Mouse (Mus musculus) midbrain, embryonic 11.5 days (tissue): Measurements from ENCODE around the gene Dvl2. TPM values are rescaled to one million over a fixed set of nuclear protein-coding genes. Genes with fewer than 3 reads are reported as not detected.
A peak's percentile ranks its signal among the peaks of the same experiment; 100 is the strongest.

Experiments
- ATAC-seq: fragments of 200-750 bp; cut with Nextera tagmentation; 2 replicates; pipeline ENCODE4 v1.8.0; 2017; ENCODE audit warnings: moderate TSS enrichment, moderate library complexity; ENCODE audit not compliant: low FRiP score
- DNase-seq: peaks from one replicate; pipeline ENCODE4 v3.0.0; 2015; ENCODE audit warnings: low spot score; ENCODE audit errors: missing footprints
- H3K27ac ChIP-seq: fragments of 300-500 bp; sonication (generic); 2 replicates; pipeline ENCODE4 v1.5.1; 2014; ENCODE audit warnings: low read depth, low read length
- H3K27me3 ChIP-seq: fragments of 300-500 bp; sonication (generic); 2 replicates; pipeline ENCODE4 v1.6.1; 2014; ENCODE audit warnings: mild to moderate bottlenecking, low read length, moderate library complexity, mixed read lengths; ENCODE audit not compliant: control insufficient read depth, insufficient read depth
- H3K36me3 ChIP-seq: fragments of 300-500 bp; sonication (generic); 2 replicates; pipeline ENCODE4 v1.6.1; 2014; ENCODE audit warnings: mild to moderate bottlenecking, low read length, moderate library complexity, mixed read lengths; ENCODE audit not compliant: control insufficient read depth, insufficient read depth
- H3K4me1 ChIP-seq: fragments of 300-500 bp; sonication (generic); 2 replicates; pipeline ENCODE4 v1.6.1; 2014; ENCODE audit warnings: low read length; ENCODE audit not compliant: control insufficient read depth, insufficient read depth
- H3K4me2 ChIP-seq: fragments of 300-500 bp; sonication (generic); 2 replicates; pipeline ENCODE4 v1.6.1; 2014; ENCODE audit warnings: mild to moderate bottlenecking, moderate library complexity
- H3K4me3 ChIP-seq: fragments of 300-500 bp; sonication (generic); 2 replicates; pipeline ENCODE4 v1.5.1; 2014; ENCODE audit warnings: low read depth, low read length
- H3K9ac ChIP-seq: fragments of 300-500 bp; sonication (generic); 2 replicates; pipeline ENCODE4 v1.6.1; 2014; ENCODE audit warnings: low read length
- H3K9me3 ChIP-seq: fragments of 300-500 bp; sonication (generic); 2 replicates; pipeline ENCODE4 v1.6.1; 2016; ENCODE audit warnings: low read length; ENCODE audit not compliant: control insufficient read depth
- WGBS: fragments of 180-500 bp; shearing (Covaris S2); extraction: QIAGEN DNeasy Blood & Tissue Kit; methylation state at CpG from one replicate; pipeline ENCODE4 v1.1.7; 2014; 5-methylcytosine and 5-hydroxymethylcytosine counted together
- polyA plus RNA-seq: library from polyadenylated mRNA; unstranded; fragments of >200 nt; fragmentation: Nextera tagmentation; extraction: Ambion mirVana; gene quantifications from 2 replicates; pipeline ENCODE4 v1.2.1, GENCODE M21; 2014

The Dvl2 gene
- polyA plus RNA-seq, 1 experiment from 2014 or later = 29.0 TPM

GRCm38 (mm10) chr11:69998567-69999491, 1.6 kb upstream of the Dvl2 start:
- ATAC-seq (no peak), DNase-seq (no peak)
- Histone ChIP-seq H3K27me3 (no peaks in the 10 kb centered on the region), H3K4me3 (no peak overlapping the region), H3K4me1 (peaks cover 29% of the 10 kb centered on the region), H3K9ac (no peak overlapping the region), H3K36me3 (peaks cover 16% of the 10 kb centered on the region), H3K9me3 (no peaks in the 10 kb centered on the region), H3K4me2 (no peak overlapping the region), H3K27ac (no peak overlapping the region)
- 93% methylated on average over 27 of the region's 27 CpGs for WGBS

DNA sequence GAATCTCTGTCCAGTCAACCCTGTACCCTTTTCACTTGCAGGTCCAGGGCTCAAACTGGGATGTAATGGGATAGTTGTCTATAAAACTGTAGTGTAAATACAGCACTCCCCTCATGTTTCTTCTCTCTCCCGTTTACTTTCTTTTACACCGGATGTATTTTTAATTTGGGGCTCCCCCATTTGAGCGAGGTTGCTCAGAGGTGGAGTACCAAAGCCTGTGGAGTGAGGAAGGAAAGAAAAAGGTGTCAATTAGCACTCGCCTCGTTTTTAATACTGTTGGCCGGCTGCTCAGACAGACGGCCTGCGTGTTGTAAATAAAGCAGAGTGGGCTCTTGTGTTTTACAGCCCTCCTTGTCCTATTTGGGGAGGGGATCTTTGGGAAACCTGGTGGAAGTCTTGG, 729 bp upstream of the Dvl2 start:
- Histone ChIP-seq H3K9me3 (no peaks in the 10 kb centered on the region), H3K4me1 (peaks cover 29% of the 10 kb centered on the region), H3K9ac (no peak overlapping the region), H3K4me2 (no peak overlapping the region), H3K27ac (no peak overlapping the region), H3K4me3 (no peak overlapping the region), H3K36me3 (peaks cover 16% of the 10 kb centered on the region), H3K27me3 (no peaks in the 10 kb centered on the region)
- DNase-seq (no peak), ATAC-seq (no peak)
- WGBS = 89% methylated on average over 8 of the region's 8 CpGs

DNA sequence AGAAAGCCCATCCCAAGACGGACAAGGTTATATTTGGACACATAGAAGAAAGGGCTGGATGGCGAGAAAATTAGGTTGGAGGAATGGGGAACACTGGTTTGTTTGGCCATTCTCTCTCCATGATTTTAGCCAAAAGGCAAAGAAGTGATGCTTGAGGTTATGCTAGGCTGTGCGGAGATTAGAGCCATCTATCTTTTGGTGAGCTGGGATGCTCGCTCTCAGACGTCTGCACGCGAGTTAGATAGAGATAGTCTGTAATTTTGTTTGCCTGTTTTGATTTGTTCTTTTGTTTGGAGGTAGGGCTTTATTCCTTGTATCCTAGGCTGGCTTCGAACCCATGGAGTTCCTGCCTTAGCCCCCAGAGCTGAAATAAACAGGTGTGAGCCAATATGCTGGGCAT, 764 bp downstream of the Dvl2 start:
- peaks cover 29% of the 10 kb centered on the region for H3K4me1 ChIP-seq

DNA sequence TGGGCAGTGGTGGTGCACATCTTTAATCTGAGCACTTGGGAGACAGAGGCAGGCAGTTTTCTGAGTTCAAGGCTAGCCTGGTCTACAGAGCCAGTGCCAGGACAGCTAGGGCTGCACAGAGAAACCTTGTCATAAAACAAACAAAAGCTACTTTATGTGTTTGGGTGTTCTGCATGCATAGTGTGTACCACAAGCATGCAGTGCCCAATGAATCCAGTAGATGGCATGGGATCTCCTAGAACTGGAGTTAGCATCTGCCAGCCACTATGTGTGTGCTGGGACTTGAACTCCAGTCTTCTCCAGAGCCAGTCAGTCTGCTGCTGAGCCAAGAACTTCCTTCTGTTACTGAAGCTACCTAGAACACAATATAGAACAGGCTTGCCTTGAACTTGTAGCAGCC, 1.5 kb downstream of the Dvl2 start:
- Histone ChIP-seq H3K36me3 (peaks cover 25% of the 10 kb centered on the region), H3K4me1 (peaks cover 29% of the 10 kb centered on the region)
- ATAC-seq = no peak

More for the DNA sequence above, 764 bp downstream of the Dvl2 start:
- no peak for ATAC-seq
- no peak for DNase-seq
- H3K4me2 ChIP-seq = peak overlapping the region; percentile 92
- H3K9ac ChIP-seq = peak overlapping the region; percentile 90
- H3K36me3 ChIP-seq = peaks cover 21% of the 10 kb centered on the region
- H3K27ac ChIP-seq = peak overlapping the region; percentile 94
- no peaks in the 10 kb centered on the region for H3K27me3 ChIP-seq
- H3K4me3 ChIP-seq = peak overlapping the region; percentile 81
- 12% methylated on average over 8 of the region's 8 CpGs for whole genome bisulfite sequencing
- H3K9me3 ChIP-seq = no peaks in the 10 kb centered on the region

GRCm38 (mm10) chr11:70002471-70002870, 2.1 kb downstream of the Dvl2 start:
- no peak overlapping the region for H3K27ac ChIP-seq
- no peaks in the 10 kb centered on the region for H3K27me3 ChIP-seq
- no peak for ATAC-seq
- no peak overlapping the region for H3K9ac ChIP-seq
- H3K9me3 ChIP-seq = no peaks in the 10 kb centered on the region
- H3K36me3 ChIP-seq = peaks cover 31% of the 10 kb centered on the region
- peaks cover 28% of the 10 kb centered on the region for H3K4me1 ChIP-seq
- peak overlapping the region; percentile 81; the same call in 1 of the 2 replicates for H3K4me3 ChIP-seq
- 94% methylated on average over 2 of the region's 2 CpGs for WGBS
- H3K4me2 ChIP-seq = peak overlapping the region; percentile 92
- DNase-seq = no peak

More for the DNA sequence above, 1.5 kb downstream of the Dvl2 start:
- Histone ChIP-seq H3K27me3 (no peaks in the 10 kb centered on the region), H3K9me3 (no peaks in the 10 kb centered on the region), H3K4me3 (peak overlapping the region; percentile 81), H3K9ac (no peak overlapping the region; the same call in 1 of the 2 replicates), H3K27ac (no peak overlapping the region), H3K4me2 (peak overlapping the region; percentile 92)
- DNase-seq = no peak

GRCm38 (mm10) chr11:70005521-70005920, 5.1 kb downstream of the Dvl2 start:
- no peak overlapping the region for H3K9ac ChIP-seq
- H3K27me3 ChIP-seq = no peaks in the 10 kb centered on the region
- WGBS = 51% methylated on average over 5 of the region's 5 CpGs
- DNase-seq (no peak), ATAC-seq (no peak)
- H3K4me2 ChIP-seq = no peak overlapping the region
- H3K27ac ChIP-seq = no peak overlapping the region
- peaks cover 38% of the 10 kb centered on the region for H3K36me3 ChIP-seq
- no peaks in the 10 kb centered on the region for H3K9me3 ChIP-seq
- no peak overlapping the region for H3K4me3 ChIP-seq
- H3K4me1 ChIP-seq = peaks cover 22% of the 10 kb centered on the region

- ATAC-seq (no peak), DNase-seq (no peak)
- Histone ChIP-seq H3K4me2 (no peak overlapping the region), H3K4me1 (peaks cover 8% of the 10 kb centered on the region), H3K9me3 (no peaks in the 10 kb centered on the region), H3K27ac (no peak overlapping the region), H3K9ac (no peak overlapping the region), H3K27me3 (no peaks in the 10 kb centered on the region), H3K4me3 (no peak overlapping the region), H3K36me3 (peaks cover 56% of the 10 kb centered on the region)
- 91% methylated on average over 6 of the region's 6 CpGs for WGBS
Measured at GRCm38 (mm10) chr11:70010033-70010432, 9.6 kb downstream of the Dvl2 start.

- Histone ChIP-seq H3K4me1 (peaks cover 8% of the 10 kb centered on the region), H3K36me3 (peaks cover 56% of the 10 kb centered on the region), H3K27ac (no peak overlapping the region), H3K4me3 (no peak overlapping the region), H3K4me2 (no peak overlapping the region), H3K27me3 (no peaks in the 10 kb centered on the region), H3K9me3 (no peaks in the 10 kb centered on the region), H3K9ac (no peak overlapping the region)
- no peak for ATAC-seq
- WGBS = 90% methylated on average over 12 of the region's 12 CpGs
- DNase-seq = no peak
Measured at GRCm38 (mm10) chr11:70010548-70010947, 10.2 kb downstream of the Dvl2 start.

DNA sequence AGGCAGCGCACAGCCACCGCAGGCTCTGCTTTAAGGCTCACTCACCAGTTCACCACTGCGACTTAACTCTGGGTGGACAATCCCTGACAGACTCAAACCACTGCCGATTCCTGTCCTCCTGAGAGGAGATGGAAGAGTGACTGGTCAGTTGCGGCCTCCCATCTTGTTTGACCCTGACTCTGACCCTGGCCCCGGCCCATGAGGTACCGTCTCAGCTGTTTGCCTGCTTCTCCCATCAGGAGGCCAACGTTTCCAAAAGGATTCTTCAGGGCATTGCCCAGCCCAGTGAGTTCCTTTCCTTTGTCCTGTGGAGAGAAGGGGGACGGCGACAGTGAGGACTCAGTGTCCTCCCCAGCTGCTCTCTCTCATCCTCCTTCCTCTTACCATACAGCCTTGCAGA, 10.6 kb downstream of the Dvl2 start:
- DNase-seq (no peak), ATAC-seq (no peak)
- H3K4me1 ChIP-seq = peaks cover 8% of the 10 kb centered on the region
- no peak overlapping the region for H3K9ac ChIP-seq
- no peak overlapping the region for H3K4me2 ChIP-seq
- H3K27ac ChIP-seq = no peak overlapping the region
- no peaks in the 10 kb centered on the region for H3K27me3 ChIP-seq
- no peaks in the 10 kb centered on the region for H3K9me3 ChIP-seq
- 82% methylated on average over 10 of the region's 10 CpGs for WGBS
- peaks cover 54% of the 10 kb centered on the region for H3K36me3 ChIP-seq
- no peak overlapping the region for H3K4me3 ChIP-seq
